In genomic region chr11:83449298-83449697, GRCm38 (mm10) we compare ENCODE assay signal across 16 mouse cellular contexts. TPM values are rescaled to one million over a fixed set of nuclear protein-coding genes. Genes with fewer than 3 reads are reported as not detected.
DNase-seq lines count a peak whose midpoint lies in the region; ATAC-seq and TF ChIP-seq lines count a peak whose summit lies in the region.
"Had no signal": no experiment of that assay in that cellular context is flagged by ENCODE, and none has a peak within 500 bp of the region (broad histone marks: within the 10 kb centered on the region; RNA-seq: fewer than 3 reads in every experiment).

No protein-coding gene starts in this region.

- no peak for ATAC-seq in heart, embryonic 15.5 days (replicated peaks; ENCODE audit: insufficient number of reproducible peaks, insufficient read depth, low FRiP score, low read depth)
- ATAC-seq: intestine, postnatal 0 days had no signal

- TF ChIP-seq CTCF in heart, adult 2 months (IDR thresholded peaks at IDR 0.05): no peak

- H3K4me2 ChIP-seq in heart, embryonic 15.5 days: no peak overlapping the region
- H3K4me2 ChIP-seq: embryonic facial prominence, embryonic 15.5 days; liver, embryonic 13.5 days had no signal

- H3K9ac ChIP-seq in heart, embryonic 15.5 days: no peak overlapping the region
- no peak overlapping the region for H3K9ac ChIP-seq in heart, adult 2 months (ENCODE audit: low read depth, low read length)
- H3K9ac ChIP-seq: embryonic facial prominence, embryonic 15.5 days; liver, embryonic 13.5 days had no signal

- DNase-seq in adrenal gland, postnatal 14 days: peak; percentile 57
- no peak for DNase-seq in adrenal gland, postnatal 25 days
- DNase-seq in heart, adult 2 months: no peak
- DNase-seq in kidney, postnatal 10 days: peak; percentile 42
- no peak for DNase-seq in kidney, adult 9 months
- peak; percentile 46 for DNase-seq in kidney, postnatal 14 days
- DNase-seq in right cerebral cortex, postnatal 36 days (ENCODE audit: low spot score in 2 of 2): no peak
- DNase-seq: gastrocnemius, postnatal 25 days; liver, embryonic 13.5 days had no signal

- TF ChIP-seq POLR2A in heart, adult 2 months (IDR thresholded peaks at IDR 0.05; ENCODE audit: insufficient read depth, low read depth, low read length): no peak

- intact Hi-C loops in heart, adult 2 months (cut with DNase I): no loop called here

- no peaks in the 10 kb centered on the region for H3K9me3 ChIP-seq in heart, embryonic 15.5 days (replicated peaks)
- H3K9me3 ChIP-seq: embryonic facial prominence, embryonic 15.5 days; liver, embryonic 13.5 days; megakaryocyte, embryonic 14.5 days had no signal

- H3K4me1 ChIP-seq in heart, embryonic 15.5 days (replicated peaks): peaks cover 56% of the 10 kb centered on the region
- H3K4me1 ChIP-seq in heart, adult 2 months (ENCODE audit: control insufficient read depth, insufficient read depth, low read length): peaks cover 24% of the 10 kb centered on the region

- no peak for TF ChIP-seq EP300 in heart, adult 2 months (IDR thresholded peaks at IDR 0.05; ENCODE audit: insufficient read depth, low read depth, low read length)

- H3K27ac ChIP-seq in heart, embryonic 15.5 days: peak overlapping the region; percentile 63
- H3K27ac ChIP-seq in heart, adult 2 months: no peak overlapping the region
- H3K27ac ChIP-seq: embryonic facial prominence, embryonic 15.5 days; liver, embryonic 13.5 days had no signal

- H3K27me3 ChIP-seq in heart, embryonic 15.5 days: peaks cover 22% of the 10 kb centered on the region
- no peaks in the 10 kb centered on the region; the same call in 1 of the 2 replicates for H3K27me3 ChIP-seq in heart, adult 2 months (ENCODE audit: control insufficient read depth, insufficient read depth, low read length)

- H3K79me2 ChIP-seq in heart, adult 2 months (replicated peaks; ENCODE audit: control insufficient read depth, insufficient read depth, low read length): no peaks in the 10 kb centered on the region

- 20% methylated on average over 4 of the region's 4 CpGs for WGBS in heart, embryonic 15.5 days
- WGBS in heart, adult 2 months: 43% methylated on average over 4 of the region's 4 CpGs

- no peak overlapping the region for H3K4me3 ChIP-seq in heart, embryonic 15.5 days
- H3K4me3 ChIP-seq in heart, adult 2 months: no peak overlapping the region
- H3K4me3 ChIP-seq: embryonic facial prominence, embryonic 15.5 days; liver, embryonic 13.5 days; megakaryocyte, embryonic 14.5 days had no signal

- H3K36me3 ChIP-seq in heart, embryonic 15.5 days: no peaks in the 10 kb centered on the region
- peaks cover 2% of the 10 kb centered on the region; the same call in 1 of the 2 replicates for H3K36me3 ChIP-seq in heart, adult 2 months (ENCODE audit: control insufficient read depth, insufficient read depth, low read length)
- H3K36me3 ChIP-seq: embryonic facial prominence, embryonic 15.5 days; liver, embryonic 13.5 days had no signal

RNA-seq across cellular contexts. Expression of gene 1700020L24Rik, which starts 11.8 kb away (rescaled TPM):
- total RNA-seq in adrenal gland, postnatal 14 days (2021): 0.37 and 0.75 TPM in 2 replicates
- total RNA-seq in adrenal gland, postnatal 25 days (2021): 0.43 TPM in 1 of 2 replicates, not detected in the other
- 0.82 and 1.4 TPM in 2 replicates for polyA plus RNA-seq in heart, embryonic 15.5 days (2015; fragmentation: Nextera tagmentation; extraction: Ambion mirVana)
- total RNA-seq in heart, adult 2 months (2021): not detected
- polyA plus RNA-seq in heart, adult 2 months (2012; rRNA removed): 0.27 TPM in 1 of 2 replicates, not detected in the other
- total RNA-seq: gastrocnemius, postnatal 25 days; layer of hippocampus, postnatal 10 days; MEL had no signal

RNA-seq across cellular contexts. Expression of gene Mmp28, which starts 13.6 kb away (rescaled TPM):
- total RNA-seq in adrenal gland, postnatal 14 days (2021): 7.4 and 8.3 TPM in 2 replicates
- 6.7 and 8.0 TPM in 2 replicates for total RNA-seq in adrenal gland, postnatal 25 days (2021)
- polyA plus RNA-seq in heart, embryonic 15.5 days (2015; fragmentation: Nextera tagmentation; extraction: Ambion mirVana): 3.8 and 4.0 TPM in 2 replicates
- total RNA-seq in heart, adult 2 months (2021): 1 to 10 TPM; 4.7 to 4.9 TPM
- 3.3 and 4.4 TPM in 2 replicates for polyA plus RNA-seq in heart, adult 2 months (2012; rRNA removed)
- total RNA-seq: MEL had no signal

RNA-seq across cellular contexts. Expression of gene Gas2l2, which starts 20.0 kb away (rescaled TPM):
- total RNA-seq in adrenal gland, postnatal 14 days (2021): not detected in 2 replicates
- not detected in 2 replicates for total RNA-seq in adrenal gland, postnatal 25 days (2021)
- polyA plus RNA-seq in heart, embryonic 15.5 days (2015; fragmentation: Nextera tagmentation; extraction: Ambion mirVana): 0.11 and 0.13 TPM in 2 replicates
- not detected for total RNA-seq in heart, adult 2 months (2021)
- polyA plus RNA-seq in heart, adult 2 months (2012; rRNA removed): 0.10 TPM in 1 of 2 replicates, not detected in the other
- total RNA-seq: gastrocnemius, postnatal 25 days; left cerebral cortex, postnatal 36 days; MEL had no signal
- polyA plus RNA-seq: liver, embryonic 13.5 days had no signal

RNA-seq across cellular contexts. Expression of gene Taf15, which starts 23.6 kb away (rescaled TPM):
- 66.3 and 72.1 TPM in 2 replicates for total RNA-seq in adrenal gland, postnatal 14 days (2021)
- total RNA-seq in adrenal gland, postnatal 25 days (2021): 72.8 and 73.5 TPM in 2 replicates
- polyA plus RNA-seq in heart, embryonic 15.5 days (2015; fragmentation: Nextera tagmentation; extraction: Ambion mirVana): 8.8 and 10.5 TPM in 2 replicates
- total RNA-seq in heart, adult 2 months (2021): 10 to 100 TPM; 34.2 to 39.6 TPM
- 9.1 and 15.2 TPM in 2 replicates for polyA plus RNA-seq in heart, adult 2 months (2012; rRNA removed)

RNA-seq across cellular contexts. Expression of gene Rasl10b, which starts 40.4 kb away (rescaled TPM):
- total RNA-seq in adrenal gland, postnatal 14 days (2021): 10.2 and 10.3 TPM in 2 replicates
- total RNA-seq in adrenal gland, postnatal 25 days (2021): 9.8 and 12.7 TPM in 2 replicates
- polyA plus RNA-seq in heart, embryonic 15.5 days (2015; fragmentation: Nextera tagmentation; extraction: Ambion mirVana): 8.1 and 9.7 TPM in 2 replicates
- total RNA-seq in heart, adult 2 months (2021): 10 to 100 TPM; 61.9 to 77.8 TPM
- polyA plus RNA-seq in heart, adult 2 months (2012; rRNA removed): 70.8 and 71.6 TPM in 2 replicates
- total RNA-seq: MEL had no signal

Comparison
In these comparisons a context has a peak if more than half of its experiments do, and no peak if none do; other contexts are left out.
1. DNase-seq: peak in adrenal gland, postnatal 14 days (single experiment), kidney, postnatal 10 days (single experiment) and kidney, postnatal 14 days (single experiment); none in adrenal gland, postnatal 25 days (single experiment), heart, adult 2 months (0 of 2), kidney, adult 9 months (single experiment) and right cerebral cortex, postnatal 36 days (0 of 2).